Mouse (Mus musculus) hindbrain, embryonic 16.5 days (tissue): ENCODE data around the gene Ppp1r27. TPM values are rescaled to one million over a fixed set of nuclear protein-coding genes. Genes with fewer than 3 reads are reported as not detected.

Experiments used
- ATAC-seq: fragments of 200-750 bp; cut with Nextera tagmentation; 2 replicates; pipeline ENCODE4 v1.8.0; 2017; ENCODE audit warnings: moderate TSS enrichment, moderate library complexity
- H3K27ac ChIP-seq: fragments of 300-500 bp; sonication (generic); 2 replicates; pipeline ENCODE4 v1.5.1; 2014; ENCODE audit warnings: low read depth, mild to moderate bottlenecking, control low read depth, low read length, moderate library complexity
- H3K27me3 ChIP-seq: fragments of 300-500 bp; sonication (generic); replicated peaks from 2 replicates; pipeline ENCODE4 v1.6.1; 2014; ENCODE audit warnings: low read length; ENCODE audit not compliant: control insufficient read depth, insufficient read depth
- H3K36me3 ChIP-seq: fragments of 300-500 bp; sonication (generic); 2 replicates; pipeline ENCODE4 v1.6.1; 2014; ENCODE audit warnings: mild to moderate bottlenecking, low read length, moderate library complexity, mixed read lengths; ENCODE audit not compliant: control insufficient read depth, insufficient read depth
- H3K4me1 ChIP-seq: fragments of 300-500 bp; sonication (generic); 2 replicates; pipeline ENCODE4 v1.6.1; 2014; ENCODE audit warnings: low read depth, low read length; ENCODE audit not compliant: control insufficient read depth, insufficient read depth
- H3K4me2 ChIP-seq: fragments of 300-500 bp; sonication (generic); 2 replicates; pipeline ENCODE4 v1.6.1; 2014; ENCODE audit warnings: mild to moderate bottlenecking, low read length, control low read depth, moderate library complexity
- H3K4me3 ChIP-seq: fragments of 300-500 bp; sonication (generic); 2 replicates; pipeline ENCODE4 v1.5.1; 2014; ENCODE audit warnings: mild to moderate bottlenecking, low read length, control low read depth, moderate library complexity
- H3K9ac ChIP-seq: fragments of 300-500 bp; sonication (generic); 2 replicates; pipeline ENCODE4 v1.6.1; 2014; ENCODE audit warnings: low read depth, mild to moderate bottlenecking, control low read depth, low read length, moderate library complexity
- H3K9me3 ChIP-seq: fragments of 300-500 bp; sonication (generic); 2 replicates; pipeline ENCODE4 v1.6.1; 2014; ENCODE audit warnings: mild to moderate bottlenecking, low read length, moderate library complexity; ENCODE audit not compliant: control insufficient read depth
- WGBS: fragments of 180-500 bp; shearing (Covaris S2); extraction: QIAGEN DNeasy Blood & Tissue Kit; methylation state at CpG from one replicate; pipeline ENCODE4 v1.1.7; 2014; 5-methylcytosine and 5-hydroxymethylcytosine counted together
- polyA plus RNA-seq: library from polyadenylated mRNA; unstranded; fragments of >200 nt; fragmentation: Nextera tagmentation; extraction: Ambion mirVana; gene quantifications from 2 replicates; pipeline ENCODE4 v1.2.1, GENCODE M21; 2015

Ppp1r27 gene
- polyA plus RNA-seq, 1 experiment from 2014 or later: not detected

- Histone ChIP-seq H3K27me3 (no peaks in the 10 kb centered on the region), H3K4me1 (peaks cover 21% of the 10 kb centered on the region), H3K36me3 (peaks cover 44% of the 10 kb centered on the region), H3K4me3 (peak overlapping the region; percentile 89), H3K9me3 (0 out of 2 replicates have a peak, but pooled peaks cover 3% of the 10 kb centered on the region), H3K9ac (peak overlapping the region; percentile 97), H3K4me2 (peak overlapping the region; percentile 99), H3K27ac (peak overlapping the region; percentile 97)
- ATAC-seq: no peak; the same call in 1 of the 2 replicates
- 72% methylated on average over 8 of the region's 8 CpGs for WGBS
Observed at GRCm38 (mm10) chr11:120582268-120582981, 31.5 kb upstream of the Ppp1r27 start.

GRCm38 (mm10) chr11:120581490-120582267 lies 30.7 kb upstream of the Ppp1r27 start, which contains the start of gene Arhgdia:
Gene Arhgdia, minus strand, starts transcription at chr11:120581624.
- Histone ChIP-seq H3K4me2 (peak within 1 kb of the TSS; percentile 99), H3K27ac (peak within 1 kb of the TSS; percentile 97), H3K9me3 (0 out of 2 replicates have a peak, but pooled peaks cover 3% of the 10 kb centered on the region), H3K4me3 (peak within 1 kb of the TSS; percentile 89), H3K36me3 (peaks cover 42% of the 10 kb centered on the region), H3K9ac (peak within 1 kb of the TSS; percentile 97), H3K27me3 (no peaks in the 10 kb centered on the region), H3K4me1 (peaks cover 21% of the 10 kb centered on the region)
- 7% methylated on average over 63 of the region's 75 CpGs for WGBS
- peak; percentile 76 for ATAC-seq

GRCm38 (mm10) chr11:120580871-120581331 lies 30.0 kb upstream of the Ppp1r27 start:
- under 1% methylated on average over 33 of the region's 44 CpGs for WGBS
- H3K4me2 ChIP-seq: peak overlapping the region; percentile 99

GRCm38 (mm10) chr11:120580190-120580589 lies 29.3 kb upstream of the Ppp1r27 start:
- Histone ChIP-seq H3K36me3 (peaks cover 31% of the 10 kb centered on the region), H3K9ac (peak overlapping the region; percentile 97), H3K27ac (peak overlapping the region; percentile 11), H3K9me3 (0 out of 2 replicates have a peak, but pooled peaks cover 3% of the 10 kb centered on the region), H3K27me3 (no peaks in the 10 kb centered on the region), H3K4me1 (peaks cover 21% of the 10 kb centered on the region), H3K4me2 (peak overlapping the region; percentile 99), H3K4me3 (peak overlapping the region; percentile 89)
- no peak for ATAC-seq
- WGBS: 59% methylated on average over 7 of the region's 7 CpGs

More at GRCm38 (mm10) chr11:120580871-120581331, 30.0 kb upstream of the Ppp1r27 start:
- Histone ChIP-seq H3K27me3 (no peaks in the 10 kb centered on the region), H3K9me3 (0 out of 2 replicates have a peak, but pooled peaks cover 3% of the 10 kb centered on the region), H3K9ac (peak overlapping the region; percentile 97), H3K27ac (peak overlapping the region; percentile 97), H3K4me1 (peaks cover 21% of the 10 kb centered on the region), H3K36me3 (peaks cover 35% of the 10 kb centered on the region), H3K4me3 (peak overlapping the region; percentile 89)
- peak; percentile 30; the same call in 1 of the 2 replicates for ATAC-seq

- Histone ChIP-seq H3K4me3 (peak overlapping the region; percentile 89), H3K4me1 (peaks cover 22% of the 10 kb centered on the region), H3K27me3 (no peaks in the 10 kb centered on the region), H3K9me3 (0 out of 2 replicates have a peak, but pooled peaks cover 3% of the 10 kb centered on the region), H3K4me2 (peak overlapping the region; percentile 99), H3K9ac (peak overlapping the region; percentile 97), H3K36me3 (peaks cover 30% of the 10 kb centered on the region), H3K27ac (peak overlapping the region; percentile 11)
- WGBS: 57% methylated on average over 15 of the region's 15 CpGs
- no peak for ATAC-seq
Observed at GRCm38 (mm10) chr11:120579316-120580107, 28.6 kb upstream of the Ppp1r27 start.

- Histone ChIP-seq H3K4me3 (no peak overlapping the region), H3K36me3 (peaks cover 27% of the 10 kb centered on the region), H3K4me1 (peaks cover 29% of the 10 kb centered on the region), H3K27ac (no peak overlapping the region), H3K9ac (no peak overlapping the region), H3K27me3 (no peaks in the 10 kb centered on the region), H3K4me2 (no peak overlapping the region), H3K9me3 (0 out of 2 replicates have a peak, but pooled peaks cover under 1% of the 10 kb centered on the region)
- 82% methylated on average over 11 of the region's 11 CpGs for WGBS
- ATAC-seq: no peak
Observed at GRCm38 (mm10) chr11:120578694-120579243, 27.8 kb upstream of the Ppp1r27 start.

GRCm38 (mm10) chr11:120578024-120578693 lies 27.2 kb upstream of the Ppp1r27 start:
- no peak for ATAC-seq
- H3K36me3 ChIP-seq: peaks cover 26% of the 10 kb centered on the region
- 86% methylated on average over 10 of the region's 10 CpGs for WGBS
- H3K27me3 ChIP-seq: no peaks in the 10 kb centered on the region
- H3K9me3 ChIP-seq: no peaks in the 10 kb centered on the region
- peaks cover 29% of the 10 kb centered on the region for H3K4me1 ChIP-seq
- no peak overlapping the region; the same call in 1 of the 2 replicates for H3K9ac ChIP-seq
- no peak overlapping the region for H3K27ac ChIP-seq
- no peak overlapping the region for H3K4me2 ChIP-seq
- no peak overlapping the region for H3K4me3 ChIP-seq
